Mouse (Mus musculus): ENCODE results near the gene Cldn13.

DNA sequence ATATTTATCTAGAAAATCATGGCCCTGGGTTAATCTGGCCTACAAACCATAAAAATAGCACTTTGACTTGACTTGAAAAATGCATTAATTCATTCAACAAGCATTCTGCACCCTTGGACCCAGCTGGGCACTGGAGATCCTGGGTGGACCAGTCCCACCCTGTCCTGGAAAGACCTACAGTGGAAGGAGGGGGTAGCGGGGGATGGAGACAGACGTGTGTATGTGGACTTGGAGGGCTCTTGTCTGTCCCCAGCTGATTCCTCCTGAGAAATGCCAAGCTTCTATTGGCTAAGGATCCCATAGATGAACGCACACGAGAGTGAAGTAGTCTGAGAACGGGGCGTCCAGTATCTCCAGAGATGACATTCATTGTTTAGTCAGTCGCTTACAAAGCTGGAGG is 26.8 kb downstream of the Cldn13 start:
- TF ChIP-seq CTCF (IDR thresholded peaks at IDR 0.05; ENCODE audit: insufficient read depth, low read depth, low read length) (no peak), POLR2A (IDR thresholded peaks at IDR 0.05; ENCODE audit: insufficient read depth, low read depth, low read length) (no peak)
